ENCODE assay signal across 8 mouse cellular contexts in the genomic region with DNA sequence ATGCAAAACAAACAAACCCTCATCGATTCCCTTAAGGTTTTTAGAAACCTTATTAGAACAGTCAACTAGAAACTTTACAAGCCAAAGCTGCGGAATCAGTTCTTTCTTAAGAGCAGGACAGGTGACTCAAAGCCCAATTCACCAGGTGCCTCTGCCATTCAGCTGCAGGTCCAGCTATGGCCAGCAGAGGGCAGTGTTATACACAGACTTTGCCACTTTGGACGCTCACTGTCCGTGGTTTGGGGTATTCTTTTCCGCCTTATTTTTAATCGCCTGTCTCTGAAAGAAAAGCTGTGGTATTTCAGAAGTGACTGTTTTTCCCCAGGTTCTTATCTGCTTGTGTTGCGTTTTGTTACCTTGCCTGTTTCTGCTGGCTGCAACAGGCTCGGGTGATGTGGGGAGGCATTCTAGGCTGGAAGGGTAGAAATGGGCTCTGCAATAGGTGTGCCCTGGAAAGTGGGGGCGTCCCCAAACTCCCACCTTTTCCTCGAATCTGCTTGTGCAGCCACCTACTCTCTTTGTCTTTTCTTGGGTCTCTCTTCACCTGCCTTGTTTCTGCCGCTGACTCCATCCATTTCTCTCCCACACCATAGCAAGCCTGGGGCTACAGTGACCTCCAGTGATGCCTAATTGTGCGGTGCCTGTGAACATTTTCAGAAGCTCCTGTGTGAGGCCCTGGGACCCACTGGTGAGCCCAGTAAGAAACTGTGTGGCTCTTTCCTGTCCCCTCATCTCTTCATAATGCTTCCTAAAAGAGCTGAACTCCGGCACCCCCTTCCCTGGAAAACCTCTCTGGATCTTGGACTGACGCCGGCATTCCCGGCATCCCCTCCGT.
DNase-seq lines count a peak whose midpoint lies in the region; ATAC-seq lines count a peak whose summit lies in the region.

No protein-coding gene starts in this region.

- DNase-seq in ES-CJ7 (ENCODE audit: low read depth, low spot score): peak; percentile 61
- peak; percentile 43 for DNase-seq in c-Kit-positive CD71-positive TER-119-negative erythroid progenitor cells, embryonic 14.5 days (ENCODE audit: low read depth)
- peak; percentile 85 for DNase-seq in heart, postnatal 4 days
- DNase-seq in layer of hippocampus, adult 18-20 months (ENCODE audit: low spot score in 2 of 2): peak; percentile 61 to 82
- peak; percentile 40 for DNase-seq in retina, adult 2 months (ENCODE audit: low read depth, low spot score)
- peak; percentile 62 to 78 for DNase-seq in thymus, postnatal 36 days

- H3K4me1 ChIP-seq in forebrain, embryonic 13.5 days: 0 out of 2 replicates have a peak, but pooled peaks cover 2% of the 10 kb centered on the region
- H3K4me1 ChIP-seq in lung, embryonic 16.5 days (replicated peaks; ENCODE audit: control insufficient read depth, insufficient read depth, low read length): no peaks in the 10 kb centered on the region

- H3K27me3 ChIP-seq in forebrain, embryonic 13.5 days: no peaks in the 10 kb centered on the region
- no peaks in the 10 kb centered on the region for H3K27me3 ChIP-seq in lung, embryonic 16.5 days (ENCODE audit: control insufficient read depth, insufficient read depth, low read depth, low read length)

- H3K9ac ChIP-seq in forebrain, embryonic 13.5 days: 0 out of 2 replicates have a peak overlapping the region, but pooled peaks have one; percentile 23
- no peak overlapping the region for H3K9ac ChIP-seq in lung, embryonic 16.5 days (ENCODE audit: low read length)

- H3K4me3 ChIP-seq in forebrain, embryonic 13.5 days: peak overlapping the region; percentile 24; the same call in 1 of the 2 replicates
- H3K4me3 ChIP-seq in lung, embryonic 16.5 days (ENCODE audit: low read length): peak overlapping the region; percentile 30

- peak overlapping the region; percentile 56 for H3K4me2 ChIP-seq in forebrain, embryonic 13.5 days
- H3K4me2 ChIP-seq in lung, embryonic 16.5 days (ENCODE audit: low read depth, low read length): peak overlapping the region; percentile 55

- 49% methylated on average over 17 of the region's 17 CpGs for WGBS in forebrain, embryonic 13.5 days
- 42% methylated on average over 17 of the region's 17 CpGs for WGBS in lung, embryonic 16.5 days

- H3K27ac ChIP-seq in forebrain, embryonic 13.5 days: no peak overlapping the region
- H3K27ac ChIP-seq in lung, embryonic 16.5 days (ENCODE audit: low read length): no peak overlapping the region

- no peaks in the 10 kb centered on the region for H3K36me3 ChIP-seq in forebrain, embryonic 13.5 days (ENCODE audit: poor library complexity, severe bottlenecking)
- H3K36me3 ChIP-seq in lung, embryonic 16.5 days (ENCODE audit: control insufficient read depth, insufficient read depth, low read length): no peaks in the 10 kb centered on the region

- no peaks in the 10 kb centered on the region; the same call in 1 of the 2 replicates for H3K9me3 ChIP-seq in forebrain, embryonic 13.5 days (replicated peaks)
- no peaks in the 10 kb centered on the region for H3K9me3 ChIP-seq in lung, embryonic 16.5 days (ENCODE audit: control insufficient read depth, low read length)

- ATAC-seq in forebrain, embryonic 13.5 days: peak; percentile 71; the same call in 1 of the 2 replicates
- no peak for ATAC-seq in lung, embryonic 16.5 days (ENCODE audit: low read depth)
